Mouse (Mus musculus) kidney, adult 2 months (tissue): ENCODE results near the gene Mat2a. TPM values are rescaled to one million over a fixed set of nuclear protein-coding genes. Genes with fewer than 3 reads are reported as not detected.

ENCODE experiments used
- DNase-seq: peaks from one replicate; pipeline ENCODE4 v3.0.0; 2021
- H3K27ac ChIP-seq: fragments of 200-500 bp; 2 replicates; pipeline ENCODE4 v1.5.1; 2012; ENCODE audit warnings: low read depth, low read length, control low read depth, inconsistent platforms; ENCODE audit not compliant: insufficient read depth
- H3K27me3 ChIP-seq: fragments of 200-500 bp; replicated peaks from 2 replicates; pipeline ENCODE4 v1.6.1; 2012; ENCODE audit warnings: mild to moderate bottlenecking, moderate library complexity, low read length, inconsistent platforms; ENCODE audit not compliant: control insufficient read depth, insufficient read depth
- H3K36me3 ChIP-seq: fragments of 200-500 bp; 2 replicates; pipeline ENCODE4 v1.6.1; 2012; ENCODE audit warnings: mild to moderate bottlenecking, moderate library complexity, low read length, inconsistent platforms; ENCODE audit not compliant: control insufficient read depth, insufficient read depth
- H3K4me1 ChIP-seq: fragments of 200-500 bp; 2 replicates; pipeline ENCODE4 v1.6.1; 2011; ENCODE audit warnings: low read length; ENCODE audit not compliant: control insufficient read depth, insufficient read depth
- H3K4me3 ChIP-seq: fragments of 200-500 bp; 2 replicates; pipeline ENCODE4 v1.5.1; 2011; ENCODE audit warnings: mild to moderate bottlenecking, low read depth, low read length, control low read depth; ENCODE audit not compliant: insufficient read depth
- CTCF ChIP-seq: fragments of 200-500 bp; conservative IDR thresholded peaks from 2 replicates; pipeline ENCODE4 v1.5.1; 2011; ENCODE audit warnings: low read depth, mild to moderate bottlenecking, control low read depth, low read length, moderate library complexity, mixed read lengths; ENCODE audit not compliant: insufficient read depth, insufficient read length
- POLR2A ChIP-seq: fragments of 200-500 bp; IDR thresholded peaks from one replicate; pipeline ENCODE4 v1.6.1; 2011; ENCODE audit warnings: low read depth, low read length, control low read depth
- WGBS: fragments of 180-500 bp; shearing (Covaris S2); methylation state at CpG from one replicate; pipeline ENCODE4 v1.1.7; 2018; 5-methylcytosine and 5-hydroxymethylcytosine counted together
- polyA plus RNA-seq: library from polyadenylated mRNA; depleted of rRNA; stranded (reverse); fragments of >200 nt; gene quantifications from 2 replicates; pipeline ENCODE4 v1.2.3, GENCODE M21; 2012

Mat2a gene
- polyA plus RNA-seq, 1 experiment, result 168 TPM

DNA sequence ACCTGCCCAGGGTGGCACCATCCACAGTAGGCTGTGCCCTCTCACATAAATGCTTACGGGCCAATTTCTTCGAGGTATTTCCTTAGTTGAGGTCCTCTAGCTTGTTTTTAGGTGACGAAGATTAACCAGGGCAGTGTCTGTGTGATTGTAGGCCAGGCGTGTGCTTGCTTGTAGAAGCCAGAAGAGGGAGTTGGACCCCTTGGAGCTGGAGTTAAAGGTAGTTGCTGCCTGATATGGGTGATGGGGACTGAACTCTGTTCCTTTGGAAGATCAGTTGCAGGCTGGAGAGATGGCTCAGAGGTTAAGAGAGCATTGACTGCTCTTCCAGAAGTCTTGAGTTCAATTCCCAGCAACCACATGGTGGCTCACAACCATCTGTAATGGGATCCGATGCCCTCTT is 24.2 kb downstream of the Mat2a start:
- Histone ChIP-seq H3K27ac (no peak overlapping the region), H3K27me3 (no peaks in the 10 kb centered on the region), H3K4me3 (no peak overlapping the region), H3K4me1 (peaks cover 9% of the 10 kb centered on the region; the same call in 1 of the 2 replicates), H3K36me3 (0 out of 2 replicates have a peak, but pooled peaks cover 2% of the 10 kb centered on the region)
- TF ChIP-seq POLR2A, result no peak
- TF ChIP-seq CTCF, result no peak; the same call in 1 of the 2 replicates
- WGBS, result 74% methylated on average over 5 of the region's 5 CpGs
- DNase-seq, result no peak

- peak within 1 kb of the TSS; percentile 81 for H3K4me3 ChIP-seq
- WGBS, result under 1% methylated on average over 33 of the region's 33 CpGs
- H3K27ac ChIP-seq, result peak within 1 kb of the TSS; percentile 53
- H3K27me3 ChIP-seq, result no peaks in the 10 kb centered on the region
- peaks cover 9% of the 10 kb centered on the region; the same call in 1 of the 2 replicates for H3K4me1 ChIP-seq
- 0 out of 2 replicates have a peak, but pooled peaks cover 2% of the 10 kb centered on the region for H3K36me3 ChIP-seq
- TF ChIP-seq POLR2A (peak; percentile 64), CTCF (no peak)
- peak; percentile 97 for DNase-seq
Observed at GRCm38 (mm10) chr6:72414076-72414756, 25.1 kb downstream of the Mat2a start, which contains the start of gene Ggcx. Gene Ggcx (plus strand): TSS chr6:72414308.

DNA sequence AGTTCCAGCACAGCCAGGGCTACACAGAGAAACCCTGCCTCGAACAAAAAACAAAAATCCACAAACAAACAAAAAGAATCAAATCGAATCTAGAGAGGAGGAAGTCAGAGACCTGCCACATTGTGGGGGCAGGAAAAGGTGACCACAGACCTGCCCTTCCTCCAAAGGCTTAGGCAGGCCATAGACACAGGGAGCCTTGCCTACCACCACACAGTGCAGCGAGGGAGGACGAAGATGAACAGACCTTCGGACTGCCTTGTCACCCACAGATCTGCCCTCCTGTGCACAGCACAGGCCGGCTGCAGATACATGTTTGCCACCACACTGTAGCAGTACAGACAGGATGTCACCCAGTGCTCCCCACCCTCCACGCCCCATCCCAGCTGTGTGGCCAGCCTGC is 28.8 kb downstream of the Mat2a start:
- WGBS, result 70% methylated on average over 7 of the region's 7 CpGs
- Histone ChIP-seq H3K36me3 (no peaks in the 10 kb centered on the region), H3K27ac (no peak overlapping the region), H3K4me1 (peaks cover 4% of the 10 kb centered on the region; the same call in 1 of the 2 replicates), H3K27me3 (no peaks in the 10 kb centered on the region), H3K4me3 (no peak overlapping the region)
- TF ChIP-seq CTCF (no peak), POLR2A (no peak)
- DNase-seq, result no peak

- Histone ChIP-seq H3K27ac (no peak overlapping the region), H3K4me3 (no peak overlapping the region), H3K4me1 (peaks cover 4% of the 10 kb centered on the region; the same call in 1 of the 2 replicates), H3K36me3 (no peaks in the 10 kb centered on the region), H3K27me3 (no peaks in the 10 kb centered on the region)
- 22% methylated on average over 1 of the region's 1 CpGs for WGBS
- TF ChIP-seq CTCF (no peak), POLR2A (no peak)
- no peak for DNase-seq
Observed at GRCm38 (mm10) chr6:72410003-72410402, 29.4 kb downstream of the Mat2a start.

- WGBS, result 10% methylated on average over 3 of the region's 3 CpGs
- no peak overlapping the region for H3K4me3 ChIP-seq
- H3K36me3 ChIP-seq, result no peaks in the 10 kb centered on the region
- TF ChIP-seq CTCF (peak; percentile 54), POLR2A (no peak)
- no peak overlapping the region for H3K27ac ChIP-seq
- H3K27me3 ChIP-seq, result no peaks in the 10 kb centered on the region
- DNase-seq, result peak; percentile 80
- H3K4me1 ChIP-seq, result peaks cover 4% of the 10 kb centered on the region; the same call in 1 of the 2 replicates
Observed at GRCm38 (mm10) chr6:72409567-72409966, 29.8 kb downstream of the Mat2a start.

DNA sequence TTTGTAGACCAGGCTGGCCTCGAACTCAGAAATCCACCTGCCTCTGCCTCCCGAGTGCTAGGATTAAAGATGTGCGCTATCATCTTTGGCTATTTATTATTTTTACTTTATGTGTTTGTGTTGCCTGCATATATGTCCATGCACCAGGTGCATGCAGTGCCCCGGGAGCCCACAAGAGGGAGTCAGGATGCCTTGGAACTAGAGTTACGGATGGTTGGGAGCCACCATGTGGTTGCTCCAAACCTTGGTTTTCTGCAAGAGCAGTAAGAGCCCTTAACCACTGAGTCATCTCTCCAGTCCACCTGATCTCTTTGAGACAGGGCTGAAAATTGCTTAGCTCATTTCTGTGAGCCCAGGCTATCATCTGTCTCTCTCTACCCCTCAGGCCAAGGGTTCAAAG is 32.2 kb downstream of the Mat2a start:
- Histone ChIP-seq H3K27me3 (no peaks in the 10 kb centered on the region), H3K4me1 (no peaks in the 10 kb centered on the region), H3K4me3 (no peak overlapping the region), H3K36me3 (no peaks in the 10 kb centered on the region), H3K27ac (no peak overlapping the region)
- peak; percentile 89 for DNase-seq
- TF ChIP-seq CTCF (peak; percentile 99), POLR2A (no peak)
- 5% methylated on average over 5 of the region's 5 CpGs for WGBS

GRCm38 (mm10) chr6:72405356-72405755 is 34.0 kb downstream of the Mat2a start:
- H3K4me3 ChIP-seq, result no peak overlapping the region
- no peaks in the 10 kb centered on the region for H3K27me3 ChIP-seq
- no peak overlapping the region for H3K27ac ChIP-seq
- no peaks in the 10 kb centered on the region for H3K4me1 ChIP-seq
- no peak for TF ChIP-seq CTCF
- TF ChIP-seq POLR2A, result no peak
- no peaks in the 10 kb centered on the region for H3K36me3 ChIP-seq
- no peak for DNase-seq
- WGBS, result 84% methylated on average over 7 of the region's 7 CpGs
